Mouse (Mus musculus): ENCODE results near the gene Pnliprp2. TPM values are rescaled to one million over a fixed set of nuclear protein-coding genes. Genes with fewer than 3 reads are reported as not detected.
A peak's percentile ranks its signal among the peaks of the same experiment; 100 is the strongest.

Pnliprp2 gene
- total RNA-seq, 2 experiments from 2014 or later: not detected

- intact Hi-C loops (cut with DNase I; ENCODE audit: low total_unique reads): no loop called here
- no peak for DNase-seq
Observed at GRCm38 (mm10) chr19:58789194-58789593, 29.7 kb downstream of the Pnliprp2 start.

GRCm38 (mm10) chr19:58794284-58794683 is 34.8 kb downstream of the Pnliprp2 start, which contains the start of gene 1700019N19Rik:
1700019N19Rik (minus strand) TSS chr19:58794461.
- no peak for DNase-seq
- intact Hi-C loops (cut with DNase I; ENCODE audit: low total_unique reads): no loop called here

GRCm38 (mm10) chr19:58795114-58795669 is 35.7 kb downstream of the Pnliprp2 start:
- intact Hi-C loops (cut with DNase I; ENCODE audit: low total_unique reads): no loop called here
- no peak for DNase-seq

- intact Hi-C loops (cut with DNase I; ENCODE audit: low total_unique reads): loop anchor here (10.0 kb wide), 1 partner anchor 390 kb away; no protein-coding TSS in a partner anchor
- DNase-seq: no peak
Observed at GRCm38 (mm10) chr19:58805191-58805779, 45.8 kb downstream of the Pnliprp2 start.

GRCm38 (mm10) chr19:58806364-58806763 is 46.8 kb downstream of the Pnliprp2 start:
- DNase-seq: peak; percentile 78
- intact Hi-C loops (cut with DNase I; ENCODE audit: low total_unique reads): loop anchor here (10.0 kb wide), 1 partner anchor 388 kb away; no protein-coding TSS in a partner anchor

GRCm38 (mm10) chr19:58808864-58809263 is 49.3 kb downstream of the Pnliprp2 start:
- no peak for DNase-seq

GRCm38 (mm10) chr19:58810536-58810935 is 51.0 kb downstream of the Pnliprp2 start:
- intact Hi-C loops (cut with DNase I; ENCODE audit: low total_unique reads): loop anchor here (2.0 kb wide), 1 partner anchor 92 kb away; no protein-coding TSS in a partner anchor
- DNase-seq: no peak

More at GRCm38 (mm10) chr19:58808864-58809263, 49.3 kb downstream of the Pnliprp2 start:
- intact Hi-C loops (cut with DNase I; ENCODE audit: low total_unique reads): loop anchor here (10.0 kb wide), 1 partner anchor 386 kb away; no protein-coding TSS in a partner anchor

- intact Hi-C loops (cut with DNase I; ENCODE audit: low total_unique reads): no loop called here
Observed at GRCm38 (mm10) chr19:58815179-58815922, 55.8 kb downstream of the Pnliprp2 start.

GRCm38 (mm10) chr19:58816453-58817041 is 57.0 kb downstream of the Pnliprp2 start:
- intact Hi-C loops (cut with DNase I; ENCODE audit: low total_unique reads): no loop called here
- peak; percentile 60 for DNase-seq

More at GRCm38 (mm10) chr19:58815179-58815922, 55.8 kb downstream of the Pnliprp2 start:
- DNase-seq: no peak

- intact Hi-C loops (cut with DNase I; ENCODE audit: low total_unique reads): no loop called here
- DNase-seq: no peak
Observed at GRCm38 (mm10) chr19:58817398-58817797, 57.9 kb downstream of the Pnliprp2 start.

- intact Hi-C loops (cut with DNase I; ENCODE audit: low total_unique reads): no loop called here
- DNase-seq: no peak
Observed at GRCm38 (mm10) chr19:58818571-58819415, 59.3 kb downstream of the Pnliprp2 start.

- intact Hi-C loops (cut with DNase I; ENCODE audit: low total_unique reads): no loop called here
- DNase-seq: peak; percentile 80
Observed at GRCm38 (mm10) chr19:58822454-58823200, 63.1 kb downstream of the Pnliprp2 start.

GRCm38 (mm10) chr19:58823301-58823700 is 63.8 kb downstream of the Pnliprp2 start:
- DNase-seq: no peak
- intact Hi-C loops (cut with DNase I; ENCODE audit: low total_unique reads): no loop called here

- no peak for DNase-seq
- intact Hi-C loops (cut with DNase I; ENCODE audit: low total_unique reads): no loop called here
Observed at GRCm38 (mm10) chr19:58824316-58824715, 64.8 kb downstream of the Pnliprp2 start.
